Mouse (Mus musculus) gastrocnemius, postnatal 14 days (tissue): ENCODE results near the gene Vmn2r-ps130. TPM values are rescaled to one million over a fixed set of nuclear protein-coding genes. Genes with fewer than 3 reads are reported as not detected.
"Not testable (repeated sequence)": the region's sequence is repeated elsewhere in the genome, so short reads cannot be mapped to it uniquely, and the experiment has no call there.

ENCODE experiments used
- DNase-seq: peaks from one replicate; pipeline ENCODE4 v3.0.0; 2021; ENCODE audit warnings: mixed read lengths
- intact Hi-C: fragments of 180-260 bp; cut with DNase I; formaldehyde crosslinking; loops from one replicate; pipeline ENCODE4 v1.15.1; 2025; ENCODE audit warnings: low total_unique reads
- long read RNA-seq, 2 experiments: library from polyadenylated mRNA; stranded (forward); transcript quantifications; one replicate each; pipeline ENCODE4 v2.0.0; 2021
- total RNA-seq, 2 experiments: library from RNA; stranded (reverse); gene quantifications; 2 replicates each; pipeline ENCODE4 v1.2.3; 2021

Vmn2r-ps130 gene
- total RNA-seq, result not detected
- long read RNA-seq, experiment 1, result 0 reads
- long read RNA-seq, experiment 2, result 0 reads

- DNase-seq, intact Hi-C loops: not testable (repeated sequence)
Measured at GRCm38 (mm10) chr17:23060866-23061265, at the start of gene Vmn2r-ps130. Gene Vmn2r-ps130, plus strand, starts transcription at chr17:23061166.

Other genes with a start within 250 kb of the Vmn2r-ps130 start
- 1 to 10 TPM; 3.2 to 3.7 TPM for gene Zfp945, start 194.0 kb upstream of the Vmn2r-ps130 start, total RNA-seq
- not detected for gene Vmn2r113, start 118.2 kb upstream of the Vmn2r-ps130 start, total RNA-seq
- gene Zfp40, start 132.1 kb downstream of the Vmn2r-ps130 start, total RNA-seq, result 1 to 10 TPM; 2.8 to 3.8 TPM